Mouse (Mus musculus) gastrocnemius, postnatal 25 days (tissue): ENCODE results near the gene Higd1a. TPM values are rescaled to one million over a fixed set of nuclear protein-coding genes. Genes with fewer than 3 reads are reported as not detected.

Experiments
- DNase-seq: peaks from one replicate; pipeline ENCODE4 v3.0.0; 2022
- total RNA-seq, 2 experiments: library from RNA; stranded (reverse); gene quantifications; 1 replicate in 1 of 2; 2 replicates in 1 of 2; pipeline ENCODE4 v1.2.3; 2021

Higd1a gene
- total RNA-seq, 2 experiments from 2014 or later: 110 to 115 TPM

DNA sequence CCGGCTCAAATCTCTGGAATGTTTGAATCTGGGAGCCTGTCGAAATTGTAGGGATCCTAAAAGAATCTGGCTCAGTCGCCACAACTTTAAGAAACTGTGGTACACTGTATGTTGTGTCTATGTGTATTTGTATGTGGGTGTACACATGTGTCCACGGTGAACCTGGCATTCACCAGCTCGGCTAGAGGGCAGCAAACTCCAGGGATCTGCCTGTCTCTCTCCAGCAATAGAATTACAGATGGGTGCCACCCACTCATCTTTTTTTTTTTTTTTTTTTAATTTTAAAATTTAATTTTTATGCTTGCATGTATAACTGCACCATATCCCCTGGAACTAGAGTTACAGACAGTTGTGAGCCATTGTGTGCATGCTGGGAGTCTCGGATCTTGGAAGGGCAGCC is 23.1 kb upstream of the Higd1a start:
- DNase-seq: no peak

DNA sequence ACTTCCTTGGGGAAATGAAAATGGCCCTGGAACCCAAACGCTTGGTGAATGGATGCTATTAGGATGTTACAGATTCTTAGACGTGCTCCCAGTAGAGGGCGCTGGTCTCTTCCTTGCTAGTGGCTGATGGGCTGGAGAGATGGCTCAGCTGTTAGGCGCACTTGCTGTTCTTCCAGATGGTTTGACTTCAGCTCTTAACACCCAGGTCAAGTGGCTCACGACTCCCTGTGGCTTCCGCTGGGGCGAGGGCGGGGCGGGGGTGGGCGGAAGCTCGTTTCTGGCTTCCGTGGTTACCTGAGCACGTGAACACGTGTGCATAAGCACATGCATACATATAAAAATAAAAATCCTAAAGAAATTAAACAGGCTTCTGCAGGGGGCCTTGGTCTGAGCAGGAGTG is 22.7 kb upstream of the Higd1a start:
- peak; percentile 66 for DNase-seq

DNA sequence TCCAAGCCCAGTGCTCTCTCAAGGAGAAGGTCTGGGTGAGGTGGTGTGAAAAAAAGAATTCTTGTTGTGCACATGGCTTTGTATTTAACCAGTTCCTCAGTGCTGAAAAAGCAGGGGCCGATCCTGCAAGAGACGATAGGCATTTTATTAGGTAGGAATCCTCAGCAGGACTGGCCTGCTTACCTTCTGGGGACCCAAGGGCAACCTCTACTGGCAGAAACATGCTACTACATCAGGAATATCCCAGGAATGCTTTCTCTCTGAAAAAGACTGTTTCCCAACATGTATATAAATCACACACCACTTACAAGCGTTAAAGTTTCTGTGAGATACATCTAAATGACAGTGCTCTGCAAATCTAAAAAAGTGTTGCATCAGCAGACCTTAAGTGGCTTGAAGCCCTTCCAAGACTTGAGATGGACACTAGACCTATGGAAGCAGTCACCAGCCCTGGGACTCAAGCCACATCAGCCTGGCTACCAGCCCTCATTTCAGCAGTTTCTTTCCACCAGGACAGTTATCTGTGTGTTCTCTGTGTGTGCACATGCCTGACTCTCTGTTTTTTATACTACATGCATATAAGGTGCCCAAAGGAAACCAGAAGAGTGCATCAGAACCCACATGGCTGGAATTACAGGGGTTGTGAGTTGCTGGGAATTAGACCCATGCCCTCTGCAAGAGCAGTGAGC is 19.0 kb upstream of the Higd1a start:
- DNase-seq: no peak

DNA sequence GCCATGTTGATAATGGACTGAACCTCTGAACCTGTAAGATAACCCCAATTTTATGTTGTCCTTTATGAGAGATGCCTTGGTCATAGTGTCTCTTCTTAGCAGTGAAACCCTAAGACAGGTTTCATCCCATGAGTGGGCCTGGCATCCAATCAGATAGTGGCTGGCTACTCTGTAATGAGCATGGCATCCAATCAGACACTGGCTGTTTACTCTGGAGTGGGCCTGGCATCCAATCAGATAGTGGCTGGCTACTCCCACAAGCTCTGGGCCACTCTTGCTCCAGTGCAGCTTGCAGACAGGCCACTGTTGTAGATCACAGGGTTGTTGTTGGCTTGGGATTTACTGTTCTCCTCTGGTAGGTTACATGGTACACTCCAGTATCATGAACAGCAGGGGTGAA is 15.4 kb upstream of the Higd1a start:
- DNase-seq: no peak

DNA sequence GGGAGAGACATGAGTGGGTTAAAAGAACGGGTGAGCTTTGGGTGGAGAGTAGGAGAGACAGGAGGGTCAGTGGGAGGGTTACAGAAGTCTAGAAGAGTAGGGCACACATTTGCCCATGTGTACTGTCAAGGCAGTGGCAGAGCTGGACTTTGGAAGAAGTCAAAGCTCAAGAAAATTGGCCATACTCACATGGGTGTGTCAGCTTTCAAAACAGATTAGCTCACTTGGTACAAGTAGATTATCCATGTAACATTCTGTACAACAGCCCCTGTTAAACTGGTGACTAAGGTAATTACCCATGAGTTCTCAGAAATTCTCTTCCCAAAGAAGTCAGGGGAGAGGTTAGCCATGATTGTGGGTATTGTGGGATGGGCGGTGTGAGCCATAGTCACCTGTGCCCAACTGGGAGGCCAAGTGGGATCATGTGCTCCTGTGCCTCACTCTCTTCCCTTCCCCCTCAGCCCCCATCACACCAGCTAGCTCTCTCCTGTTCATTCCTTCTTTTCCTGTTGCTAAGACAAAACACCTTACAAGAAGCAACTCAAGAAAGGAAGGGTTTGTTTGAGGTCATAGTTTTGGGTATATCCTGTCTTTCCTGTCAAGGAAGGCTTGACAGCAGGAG is 14.0 kb upstream of the Higd1a start:
- DNase-seq: no peak

DNA sequence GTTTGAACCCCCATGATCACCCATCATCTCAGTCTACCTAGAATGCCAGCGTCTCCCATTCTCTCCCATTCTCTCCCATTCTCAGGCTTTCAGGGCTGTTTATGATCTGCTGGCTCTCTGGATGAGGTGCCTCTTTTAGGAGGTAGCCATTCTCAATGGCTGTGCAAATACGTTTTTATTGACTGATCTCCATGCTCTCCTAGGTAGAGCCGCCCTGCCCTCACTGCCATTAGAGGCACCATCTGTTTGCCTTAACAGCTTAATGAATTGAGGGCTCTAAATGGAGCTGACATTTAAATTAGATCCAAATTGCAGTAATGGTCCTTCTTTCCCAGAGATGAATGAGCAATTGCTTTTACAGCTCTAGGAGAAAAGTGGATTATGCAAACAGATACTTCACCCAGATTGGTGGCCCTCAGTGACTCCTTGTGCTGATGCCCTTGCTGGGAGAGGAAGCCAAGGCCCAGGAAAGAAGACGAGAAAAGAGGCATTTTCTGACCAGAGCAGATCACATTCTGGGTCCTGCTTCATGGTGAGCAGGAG is 11.9 kb upstream of the Higd1a start:
- no peak for DNase-seq

DNA sequence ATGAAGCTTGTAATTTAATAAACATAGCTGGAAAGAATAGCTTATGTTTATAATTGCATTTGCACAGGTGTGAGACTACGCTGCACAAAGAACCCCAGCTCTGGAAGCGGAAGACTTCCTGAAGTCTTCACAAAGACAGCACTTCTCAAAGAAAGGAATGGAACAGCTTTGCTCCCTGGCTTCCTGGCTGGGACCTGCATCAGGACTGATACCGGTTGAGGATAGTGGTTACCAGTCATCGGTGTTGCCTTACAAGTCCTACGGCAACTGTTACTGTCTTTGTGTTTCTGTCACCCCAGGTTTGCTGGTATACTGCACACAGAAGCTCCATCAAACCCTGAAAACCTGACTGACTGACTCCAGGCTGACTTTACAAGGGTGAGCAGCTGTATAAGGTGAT is 11.3 kb upstream of the Higd1a start:
- DNase-seq: no peak

DNA sequence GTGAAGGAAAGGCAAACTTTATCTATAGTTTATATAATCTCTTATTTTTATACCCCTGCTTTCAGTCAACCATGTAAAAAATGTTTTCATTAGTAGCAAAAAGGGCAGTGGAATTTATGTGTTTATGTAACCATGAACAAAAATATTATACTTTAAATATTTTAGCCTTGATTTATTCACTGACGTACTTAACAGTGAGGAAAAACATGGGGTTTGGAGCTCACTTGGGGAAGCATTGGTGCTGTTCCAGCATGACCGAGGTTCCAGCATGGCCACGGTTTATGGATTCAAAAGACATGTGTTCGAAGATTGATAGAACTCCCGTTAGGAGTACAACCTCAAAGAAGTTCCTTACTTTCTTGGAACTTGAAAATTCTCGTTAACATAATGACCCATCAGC is 10.1 kb upstream of the Higd1a start:
- DNase-seq: no peak

DNA sequence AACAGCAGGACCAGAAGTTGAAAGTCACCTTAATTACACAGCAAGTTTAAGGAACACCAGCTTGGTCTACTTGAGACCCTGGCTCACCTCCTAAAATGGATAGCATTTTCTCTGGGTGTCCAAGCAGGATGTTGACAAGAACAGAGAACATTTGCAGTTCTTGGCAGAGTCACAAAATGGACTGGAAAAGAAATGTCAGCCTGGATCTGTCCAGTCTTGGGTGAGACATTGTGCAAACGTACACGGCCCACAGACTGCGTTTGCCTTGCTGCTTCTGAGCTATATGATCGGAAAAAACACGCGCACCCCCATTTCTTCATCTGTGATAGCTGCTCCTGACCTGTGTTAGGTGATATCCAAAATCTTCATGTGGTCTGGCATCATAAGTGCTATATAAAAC is 9.5 kb upstream of the Higd1a start:
- DNase-seq: no peak

DNA sequence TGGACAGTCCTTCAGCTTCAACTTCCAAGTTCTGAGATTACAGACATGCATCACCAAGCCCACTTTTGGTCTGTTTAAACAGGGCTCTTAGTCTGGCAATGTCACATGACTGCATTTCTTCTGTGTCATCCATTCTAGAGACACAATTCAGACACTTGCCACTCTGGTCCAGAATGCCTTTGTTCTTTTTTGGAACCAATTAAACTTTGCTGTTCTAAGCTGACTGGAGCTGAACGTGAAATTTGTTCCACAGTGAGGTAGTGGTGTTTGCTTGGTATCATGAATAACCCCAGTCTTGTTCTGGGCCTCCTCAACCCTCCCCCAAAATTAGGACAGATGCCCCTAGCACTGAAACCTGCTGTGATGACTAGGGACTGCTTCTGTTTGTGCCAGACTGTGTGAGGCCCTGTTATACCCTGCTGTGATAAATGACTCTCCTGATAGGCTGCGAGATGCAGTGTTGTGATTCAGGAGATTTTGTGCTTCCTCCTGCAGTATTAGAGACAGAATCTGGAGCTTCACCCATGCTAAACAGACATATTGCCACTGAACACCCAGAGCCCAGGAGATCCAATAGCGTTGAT is 7.4 kb upstream of the Higd1a start:
- no peak for DNase-seq

DNA sequence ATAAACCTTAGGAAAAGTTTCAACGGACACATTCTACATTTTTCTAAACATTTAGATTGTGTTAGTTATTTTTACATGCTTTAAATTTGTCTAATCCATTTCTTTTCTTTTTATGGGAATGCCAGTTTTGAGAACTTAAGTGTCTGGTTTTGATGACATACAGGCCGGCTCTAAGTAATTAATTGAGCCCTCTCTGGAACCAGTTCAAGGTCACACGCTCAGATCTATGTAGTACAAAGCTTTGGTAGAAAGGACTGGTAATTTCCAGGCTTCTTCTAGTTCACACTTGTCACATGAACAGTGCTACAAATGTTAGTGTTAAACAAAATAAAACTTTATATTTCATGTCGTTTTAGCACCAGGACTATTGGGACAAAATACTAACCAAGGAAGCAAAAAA is 6.7 kb upstream of the Higd1a start:
- DNase-seq: no peak

DNA sequence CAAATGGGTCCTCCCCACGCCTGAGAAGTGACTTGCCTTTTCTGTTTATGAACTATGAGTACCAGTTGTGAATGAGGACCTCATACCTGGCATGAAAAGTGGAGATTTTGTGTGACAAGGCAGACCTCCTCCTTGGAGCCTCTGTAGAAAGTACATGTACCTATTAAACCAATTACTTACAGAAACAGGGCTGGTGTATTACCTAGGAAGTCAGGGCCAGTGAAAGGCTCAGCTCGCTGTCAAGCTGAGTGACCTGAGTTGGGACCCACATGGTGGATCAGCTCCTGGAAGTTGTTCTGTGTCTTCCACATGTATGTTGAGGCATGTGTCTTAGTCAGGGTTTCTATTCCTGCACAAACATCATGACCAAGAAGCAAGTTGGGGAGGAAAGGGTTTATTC is 2.8 kb upstream of the Higd1a start:
- no peak for DNase-seq

DNA sequence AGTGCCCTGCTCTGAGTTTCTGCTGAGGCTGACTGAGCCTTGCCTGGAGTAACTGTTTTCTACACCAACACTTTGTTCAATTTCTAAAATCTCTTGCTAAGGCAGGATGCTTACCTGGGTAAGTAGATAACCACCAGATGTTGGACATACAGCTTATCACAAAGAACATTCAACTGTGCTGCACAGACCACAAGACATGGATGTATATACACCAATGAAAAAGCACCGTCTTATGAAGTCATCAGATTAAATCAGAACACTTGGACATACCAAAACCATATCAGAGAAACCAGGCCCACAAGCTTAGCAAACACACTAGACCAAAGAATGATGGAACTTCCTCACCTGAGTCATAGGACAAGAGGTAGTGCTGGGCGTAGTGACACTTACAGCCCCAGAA is 1.2 kb upstream of the Higd1a start:
- no peak for DNase-seq

DNA sequence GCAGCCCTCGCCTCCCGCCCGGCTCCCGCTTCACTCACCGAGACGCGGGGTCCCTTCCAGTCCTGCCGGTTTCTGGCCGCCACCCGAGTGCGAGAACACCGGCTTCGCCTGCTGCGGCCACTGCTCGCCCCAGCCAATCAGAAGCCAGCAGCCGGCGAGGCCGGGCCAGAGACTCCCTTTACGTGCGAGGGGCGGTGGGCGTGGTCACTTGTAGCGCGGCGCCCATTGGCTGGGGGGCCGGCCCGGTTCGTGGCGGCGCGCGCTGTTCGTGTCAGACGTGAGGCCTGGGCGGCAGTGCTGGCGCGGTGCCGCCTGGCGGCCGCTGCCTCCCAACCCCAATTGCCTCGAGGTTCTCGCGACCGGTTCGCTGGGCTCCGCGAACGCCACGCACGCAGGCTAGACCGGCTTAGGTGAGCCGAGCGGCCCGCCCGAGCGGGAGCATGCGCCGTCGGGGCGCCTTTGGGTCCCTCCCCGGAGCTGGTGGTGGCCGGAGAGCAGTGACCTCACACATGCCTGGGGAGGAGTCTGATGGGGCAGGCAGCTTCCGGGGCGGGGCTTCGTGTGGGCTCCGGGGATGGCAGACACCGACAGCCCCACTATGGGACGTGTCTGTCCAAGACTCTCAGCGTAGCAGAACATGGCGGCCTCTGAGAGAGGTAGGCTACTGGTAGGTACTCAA is 549 bp downstream of the Higd1a start:
- peak; percentile 98 for DNase-seq

DNA sequence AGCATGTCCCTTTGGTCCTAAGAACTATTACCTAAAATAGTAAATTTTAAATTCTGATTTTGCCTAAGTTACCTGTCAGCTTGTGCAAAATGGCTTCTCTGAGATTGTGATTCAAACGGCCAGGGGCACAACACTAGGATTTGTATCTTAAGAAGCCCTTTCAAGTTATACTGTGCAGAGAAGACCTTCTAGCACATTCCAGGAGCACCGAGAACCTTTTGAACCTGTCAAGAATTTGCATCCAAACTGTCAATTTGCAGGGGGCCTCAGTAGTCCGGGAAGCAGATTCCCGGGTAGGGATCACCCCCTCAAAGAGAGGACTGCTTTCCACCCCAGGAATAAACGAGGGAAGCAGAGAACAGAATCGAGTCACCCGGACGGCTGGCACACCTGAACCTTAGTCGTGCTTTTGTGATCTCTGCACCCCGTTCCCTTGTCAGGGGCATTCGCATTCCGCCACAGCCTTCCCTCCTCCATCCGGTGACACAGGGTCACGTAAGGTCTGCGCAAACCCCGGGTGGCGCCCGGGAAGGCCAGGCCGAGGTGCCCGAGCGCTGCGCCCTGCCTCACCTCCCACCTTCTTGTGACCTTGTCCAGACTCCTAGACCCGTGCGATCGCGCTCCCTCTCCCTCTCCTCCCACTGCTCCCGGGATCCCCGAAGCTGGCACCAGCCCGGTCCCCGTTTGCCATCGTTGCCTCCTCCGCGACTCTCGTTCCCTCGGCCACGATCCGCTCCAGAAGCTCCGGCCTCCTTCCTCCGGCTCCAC is 1.3 kb downstream of the Higd1a start:
- no peak for DNase-seq

DNA sequence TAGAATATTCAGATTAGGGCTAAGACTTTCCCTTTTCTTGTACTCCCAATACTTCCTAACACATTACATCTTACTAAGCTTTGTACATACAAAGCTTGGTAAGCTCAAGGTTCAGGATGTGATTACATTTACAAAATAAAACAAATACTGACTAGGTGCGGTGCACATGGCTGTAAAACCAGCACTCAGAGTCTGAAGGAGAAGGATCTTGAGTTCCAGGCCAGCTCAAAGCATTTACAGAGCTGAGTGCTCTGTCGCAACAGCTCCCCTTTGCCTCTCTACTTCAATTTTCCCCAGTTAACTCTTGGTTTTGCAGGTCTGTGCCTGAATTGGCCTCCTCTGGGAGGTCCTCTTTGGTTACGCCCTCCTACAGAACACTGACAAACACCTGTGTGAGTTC is 3.9 kb downstream of the Higd1a start:
- no peak for DNase-seq

DNA sequence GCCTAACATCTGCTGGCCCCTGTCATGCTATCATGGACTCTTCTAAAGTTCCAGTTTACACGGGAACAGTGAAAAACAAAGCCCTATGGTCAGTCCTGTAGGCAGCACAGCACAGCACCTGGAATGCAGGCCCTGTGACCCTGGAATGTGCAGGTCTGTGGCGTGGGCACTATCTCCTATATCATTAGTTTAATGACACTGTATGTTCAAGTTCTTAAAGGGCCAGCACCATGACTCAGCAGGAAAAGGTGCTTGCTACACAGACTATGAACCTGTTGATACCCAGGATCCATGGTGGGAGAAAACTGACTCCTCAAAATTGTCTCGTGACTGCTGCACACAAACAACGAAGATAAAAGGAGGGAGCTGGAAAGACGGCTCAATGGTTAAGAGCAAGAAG is 10.3 kb downstream of the Higd1a start:
- DNase-seq: no peak

DNA sequence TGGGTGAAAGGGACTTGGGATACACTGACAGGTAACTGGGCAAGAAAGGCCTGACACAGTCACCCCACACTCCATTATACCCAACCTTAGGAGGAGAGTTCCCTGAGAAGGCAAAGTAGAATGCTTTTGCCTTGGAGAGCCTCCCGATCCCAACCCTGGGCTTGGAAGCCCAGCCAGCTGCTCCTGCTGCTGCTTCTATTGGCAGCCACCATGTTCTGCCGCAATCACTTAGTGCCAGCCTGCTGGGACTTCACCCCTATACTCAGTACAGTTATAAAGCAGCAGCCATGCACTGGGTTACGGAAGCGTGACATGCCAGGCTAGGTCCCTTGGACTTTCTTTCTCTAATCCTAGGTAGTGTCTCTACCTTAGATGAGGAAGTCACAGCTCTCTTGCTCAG is 11.0 kb downstream of the Higd1a start:
- DNase-seq: no peak

DNA sequence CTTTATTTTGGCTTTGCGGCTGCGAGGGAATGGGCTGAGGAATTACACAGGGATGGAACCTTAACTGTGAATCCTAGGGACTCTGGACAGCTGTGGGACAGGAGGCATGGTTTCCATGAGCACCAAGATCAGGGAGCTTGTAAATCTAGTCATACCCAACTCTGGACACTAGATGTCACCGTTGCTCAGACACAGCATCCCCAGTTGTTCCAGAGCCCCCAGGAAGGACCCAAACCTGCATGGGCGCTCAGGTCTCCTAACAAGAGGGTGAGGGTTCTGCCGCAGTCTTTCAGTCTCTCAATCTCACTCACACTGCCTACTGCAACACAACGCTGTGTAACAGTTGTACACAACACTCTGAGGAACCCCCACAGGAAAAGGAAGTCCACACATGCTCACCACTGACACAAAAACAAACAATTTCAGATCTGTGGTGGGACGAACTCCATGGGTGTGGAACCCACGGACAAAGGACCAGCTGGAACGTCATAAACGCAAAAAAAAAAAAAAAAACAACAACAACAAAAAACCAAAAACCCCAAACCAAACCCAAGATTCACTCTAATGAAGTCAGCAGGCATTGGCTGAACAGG is 11.5 kb downstream of the Higd1a start:
- DNase-seq: no peak

DNA sequence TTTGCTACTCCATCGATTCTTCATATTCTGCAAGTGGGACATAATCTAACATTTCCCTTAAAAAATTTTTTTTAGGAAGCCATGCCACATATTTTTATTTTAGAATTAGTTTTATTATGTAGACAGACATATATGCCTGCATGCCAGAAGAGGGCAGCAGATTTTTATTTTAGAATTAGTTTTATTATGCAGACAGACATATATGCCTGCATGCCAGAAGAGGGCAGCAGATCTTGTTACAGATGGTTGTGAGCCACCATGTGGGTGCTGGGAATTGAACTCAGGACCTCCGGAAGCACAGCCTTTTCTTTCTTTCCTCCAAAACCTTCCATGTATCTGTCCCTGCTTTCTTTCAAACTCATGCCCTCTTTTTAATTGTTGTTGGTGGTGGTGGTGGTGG is 15.2 kb downstream of the Higd1a start:
- DNase-seq: no peak

DNA sequence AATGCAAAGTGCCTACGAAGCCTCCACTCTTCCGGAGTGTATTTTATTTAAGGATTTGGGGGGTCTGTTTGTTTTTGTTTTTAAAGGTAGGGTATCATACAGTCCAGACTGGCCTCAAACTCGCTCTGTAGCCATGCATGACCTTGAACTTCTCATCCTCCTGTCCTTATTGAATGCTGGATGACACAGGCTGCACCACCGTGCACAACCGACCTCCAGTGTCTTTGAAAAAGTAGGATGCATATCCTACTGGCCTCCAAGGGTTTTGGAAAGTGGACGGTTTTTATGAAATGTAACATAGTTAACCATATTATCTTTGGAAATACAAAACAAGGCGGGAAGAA is 18.6 kb downstream of the Higd1a start:
- no peak for DNase-seq
